Mouse (Mus musculus) E14TG2a.4 (cell line): Measurements from ENCODE around the gene Dhx37.
"Not testable (repeated sequence)": the region's sequence is repeated elsewhere in the genome, so short reads cannot be mapped to it uniquely, and the experiment has no call there.

Experiments used
- H3K27me3 ChIP-seq: 2 replicates; pipeline ENCODE4 v1.6.1; 2014; ENCODE audit warnings: low read length, control low read depth; ENCODE audit not compliant: insufficient read depth
- H3K36me3 ChIP-seq: 2 replicates; pipeline ENCODE4 v1.6.1; 2014; ENCODE audit warnings: low read length, control low read depth; ENCODE audit not compliant: insufficient read depth
- H3K4me1 ChIP-seq: replicated peaks from 2 replicates; pipeline ENCODE4 v1.6.1; 2014; ENCODE audit warnings: low read depth, low read length, control low read depth
- H3K4me3 ChIP-seq: replicated peaks from 2 replicates; pipeline ENCODE4 v1.5.1; 2014; ENCODE audit warnings: mild to moderate bottlenecking, low read length
- H3K9me3 ChIP-seq: 2 replicates; pipeline ENCODE4 v1.6.1; 2014; ENCODE audit warnings: low read length, control low read depth
- CTCF ChIP-seq: conservative IDR thresholded peaks from 2 replicates; pipeline ENCODE4 v1.5.1; 2014; ENCODE audit warnings: low read length
- NANOG ChIP-seq: IDR thresholded peaks from 2 replicates; pipeline ENCODE4 v1.6.1; 2014; ENCODE audit warnings: borderline replicate concordance, low read length, mixed read lengths
- POU5F1 ChIP-seq: IDR thresholded peaks from 2 replicates; pipeline ENCODE4 v1.6.1; 2014; ENCODE audit warnings: low read length, borderline replicate concordance

The Dhx37 gene

GRCm38 (mm10) chr5:125426343-125426742 lies 7.6 kb downstream of the Dhx37 start:
- peaks cover 100% of the 10 kb centered on the region for H3K36me3 ChIP-seq
- no peak for TF ChIP-seq NANOG
- TF ChIP-seq POU5F1: no peak
- TF ChIP-seq CTCF: no peak

GRCm38 (mm10) chr5:125425698-125426276 lies 8.1 kb downstream of the Dhx37 start:
- peaks cover 100% of the 10 kb centered on the region for H3K36me3 ChIP-seq
- no peak overlapping the region for H3K4me3 ChIP-seq
- H3K4me1 ChIP-seq: peaks cover 64% of the 10 kb centered on the region
- TF ChIP-seq CTCF (no peak), NANOG (no peak), POU5F1 (no peak)
- no peaks in the 10 kb centered on the region for H3K9me3 ChIP-seq
- no peaks in the 10 kb centered on the region for H3K27me3 ChIP-seq

More at GRCm38 (mm10) chr5:125426343-125426742, 7.6 kb downstream of the Dhx37 start:
- H3K4me3 ChIP-seq: peak overlapping the region; percentile 23; the same call in 1 of the 2 replicates
- no peaks in the 10 kb centered on the region for H3K27me3 ChIP-seq
- H3K4me1 ChIP-seq: peaks cover 61% of the 10 kb centered on the region
- no peaks in the 10 kb centered on the region for H3K9me3 ChIP-seq

- no peaks in the 10 kb centered on the region for H3K9me3 ChIP-seq
- peaks cover 100% of the 10 kb centered on the region for H3K36me3 ChIP-seq
- H3K4me3 ChIP-seq: peak overlapping the region; percentile 70
- H3K27me3 ChIP-seq: no peaks in the 10 kb centered on the region
- TF ChIP-seq CTCF (no peak), NANOG (no peak), POU5F1 (no peak)
- peaks cover 36% of the 10 kb centered on the region for H3K4me1 ChIP-seq
These were observed 14.8 kb downstream of the Dhx37 start for GRCm38 (mm10) chr5:125419124-125419523.

- peak overlapping the region; percentile 70 for H3K4me3 ChIP-seq
- H3K4me1 ChIP-seq: peaks cover 36% of the 10 kb centered on the region
- peaks cover 100% of the 10 kb centered on the region for H3K36me3 ChIP-seq
- no peaks in the 10 kb centered on the region for H3K27me3 ChIP-seq
- TF ChIP-seq POU5F1 (no peak), CTCF (no peak), NANOG (no peak)
- no peaks in the 10 kb centered on the region for H3K9me3 ChIP-seq
These were observed 15.3 kb downstream of the Dhx37 start for GRCm38 (mm10) chr5:125418636-125419035.

GRCm38 (mm10) chr5:125416183-125416582 lies 17.7 kb downstream of the Dhx37 start:
- H3K9me3 ChIP-seq: no peaks in the 10 kb centered on the region
- peaks cover 36% of the 10 kb centered on the region for H3K4me1 ChIP-seq
- TF ChIP-seq CTCF: no peak
- TF ChIP-seq POU5F1: no peak
- no peak for TF ChIP-seq NANOG
- H3K4me3 ChIP-seq: no peak overlapping the region
- peaks cover 86% of the 10 kb centered on the region for H3K36me3 ChIP-seq
- H3K27me3 ChIP-seq: no peaks in the 10 kb centered on the region

GRCm38 (mm10) chr5:125413763-125414162 lies 20.2 kb downstream of the Dhx37 start:
- Histone ChIP-seq H3K27me3 (no peaks in the 10 kb centered on the region), H3K4me1 (peaks cover 27% of the 10 kb centered on the region), H3K4me3 (no peak overlapping the region), H3K36me3 (peaks cover 62% of the 10 kb centered on the region), H3K9me3 (no peaks in the 10 kb centered on the region)
- no peak for TF ChIP-seq CTCF
- TF ChIP-seq POU5F1: no peak
- no peak for TF ChIP-seq NANOG

GRCm38 (mm10) chr5:125412536-125412935 lies 21.4 kb downstream of the Dhx37 start:
- H3K9me3 ChIP-seq, H3K4me3 ChIP-seq, H3K27me3 ChIP-seq: not testable (repeated sequence)
- Histone ChIP-seq H3K4me1 (peaks cover 34% of the 10 kb centered on the region), H3K36me3 (peaks cover 49% of the 10 kb centered on the region)

- H3K36me3 ChIP-seq: peaks cover 45% of the 10 kb centered on the region
- H3K9me3 ChIP-seq: no peaks in the 10 kb centered on the region
- TF ChIP-seq POU5F1 (no peak), CTCF (peak; percentile 79)
- H3K27me3 ChIP-seq: no peaks in the 10 kb centered on the region
- no peak overlapping the region for H3K4me3 ChIP-seq
- peaks cover 39% of the 10 kb centered on the region for H3K4me1 ChIP-seq
These were observed 21.9 kb downstream of the Dhx37 start for GRCm38 (mm10) chr5:125411972-125412530.
